Mouse (Mus musculus): ENCODE data around the gene Mrpl38. TPM values are rescaled to one million over a fixed set of nuclear protein-coding genes. Genes with fewer than 3 reads are reported as not detected.

Mrpl38 gene
- polyA plus RNA-seq (2015; fragmentation: Nextera tagmentation; extraction: Ambion mirVana): 94.8 and 102 TPM in 2 replicates

DNA sequence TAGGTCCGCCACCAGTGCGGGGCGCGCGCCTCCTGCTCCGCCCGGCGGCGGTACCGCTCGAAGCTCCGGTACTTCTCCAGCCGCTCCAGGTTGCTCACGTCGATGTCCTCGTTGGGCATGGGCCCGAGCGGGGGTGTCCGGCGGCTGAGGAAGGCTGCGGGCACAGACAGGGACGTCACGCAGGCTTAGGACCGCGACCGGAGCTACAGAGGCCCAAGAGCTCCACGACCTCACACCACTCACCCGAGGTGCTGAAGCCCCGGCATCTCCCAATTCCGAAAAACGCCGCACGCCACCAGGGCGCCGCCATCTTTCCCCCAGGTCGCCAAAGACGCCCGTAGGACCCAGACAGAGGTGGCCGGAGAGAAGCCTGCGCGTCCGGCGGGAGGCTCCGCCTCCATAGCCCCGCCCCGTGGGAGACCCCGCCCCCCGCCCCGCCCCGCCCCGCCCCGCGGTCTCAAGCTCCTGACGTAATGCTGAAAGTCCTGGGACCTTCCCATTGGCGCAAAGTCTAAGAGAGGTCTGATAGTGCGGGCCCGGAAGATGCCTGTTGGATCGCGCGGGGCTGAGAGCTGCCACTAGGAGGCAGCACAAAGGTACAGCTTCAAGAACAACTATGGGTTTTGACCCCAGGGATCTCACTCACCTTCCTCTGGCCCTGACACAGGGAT, at the start of gene Mrpl38:
Mrpl38 (minus strand) TSS at position 401 of the 671 bp plus-strand sequence.
- Histone ChIP-seq H3K9ac (peak within 1 kb of the TSS; percentile 80), H3K4me2 (peak within 1 kb of the TSS; percentile 75), H3K4me1 (peaks cover 10% of the 10 kb centered on the region), H3K36me3 (peaks cover 14% of the 10 kb centered on the region), H3K27me3 (replicated peaks) (no peaks in the 10 kb centered on the region), H3K4me3 (replicated peaks) (peak within 1 kb of the TSS; percentile 97), H3K9me3 (no peaks in the 10 kb centered on the region), H3K27ac (peak within 1 kb of the TSS; percentile 74)
- under 1% methylated on average over 60 of the region's 60 CpGs for WGBS
- peak; percentile 94 for ATAC-seq (ENCODE audit: insufficient read depth, low FRiP score, low read depth)

DNA sequence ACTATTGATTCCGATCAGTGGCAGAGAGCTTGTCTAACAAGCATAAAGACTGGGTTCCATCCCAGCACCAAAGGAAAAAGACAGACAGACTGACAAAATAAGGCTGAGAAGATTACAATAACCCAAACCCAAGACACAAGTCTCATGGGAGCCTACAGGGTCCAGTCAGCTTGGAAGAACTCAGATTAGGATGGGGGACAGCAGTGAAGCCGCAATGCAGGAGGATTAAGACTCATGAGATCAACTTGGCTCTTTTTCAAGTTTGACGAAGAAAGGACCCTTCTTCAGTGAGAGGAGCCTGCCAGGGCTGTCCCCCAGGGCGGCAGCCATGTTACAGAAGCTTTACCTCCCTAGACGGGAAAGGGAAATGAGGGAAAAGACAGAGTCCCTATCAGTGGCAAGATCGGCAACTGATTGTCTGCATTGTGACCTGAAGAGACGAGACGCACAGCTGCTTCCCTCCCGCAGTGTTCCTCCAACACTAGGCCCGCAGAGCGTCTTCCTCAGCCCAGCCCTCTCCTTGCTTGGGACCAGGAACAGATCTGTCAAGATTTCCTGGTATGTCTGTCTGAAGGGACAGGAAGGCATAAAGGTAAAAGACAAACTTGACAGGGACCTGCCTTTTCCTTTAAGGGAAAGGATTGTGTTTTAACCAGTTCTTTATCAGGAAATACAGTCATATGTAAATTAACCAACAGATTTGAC, 48.7 kb upstream of the Mrpl38 start:
- no peak overlapping the region for H3K4me3 ChIP-seq (replicated peaks)
- 62% methylated on average over 11 of the region's 11 CpGs for WGBS
- no peak overlapping the region for H3K4me2 ChIP-seq
- peaks cover 15% of the 10 kb centered on the region; the same call in 1 of the 2 replicates for H3K36me3 ChIP-seq
- no peaks in the 10 kb centered on the region for H3K27me3 ChIP-seq (replicated peaks)
- H3K9ac ChIP-seq: no peak overlapping the region
- no peaks in the 10 kb centered on the region for H3K4me1 ChIP-seq
- no peak for ATAC-seq (ENCODE audit: insufficient read depth, low FRiP score, low read depth)
- no peak overlapping the region for H3K27ac ChIP-seq
- H3K9me3 ChIP-seq: no peaks in the 10 kb centered on the region

DNA sequence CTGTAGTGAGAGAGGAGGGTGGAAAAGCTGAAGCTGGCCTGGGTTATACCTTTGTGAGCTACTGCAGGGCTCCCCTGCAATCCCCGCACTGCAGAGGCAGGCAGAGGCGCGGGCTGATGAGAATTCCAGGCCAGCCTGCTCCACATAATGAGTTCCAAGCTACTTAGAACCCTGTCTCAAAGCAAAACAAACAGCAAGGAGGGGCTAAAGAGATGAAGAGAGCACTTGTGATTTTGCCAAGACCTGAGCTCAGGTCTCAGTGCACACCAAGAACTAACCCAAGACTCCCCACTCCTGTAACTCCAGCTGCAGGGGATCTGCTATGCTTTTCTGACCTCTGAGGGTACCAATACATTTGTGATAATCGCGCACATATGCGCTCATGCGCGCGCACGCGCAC, 47.7 kb upstream of the Mrpl38 start:
- WGBS: 90% methylated on average over 11 of the region's 11 CpGs
- no peaks in the 10 kb centered on the region for H3K9me3 ChIP-seq
- H3K4me2 ChIP-seq: no peak overlapping the region
- H3K9ac ChIP-seq: no peak overlapping the region
- H3K4me3 ChIP-seq (replicated peaks): no peak overlapping the region
- H3K36me3 ChIP-seq: peaks cover 15% of the 10 kb centered on the region; the same call in 1 of the 2 replicates
- no peak overlapping the region for H3K27ac ChIP-seq
- no peaks in the 10 kb centered on the region for H3K27me3 ChIP-seq (replicated peaks)
- no peak for ATAC-seq (ENCODE audit: insufficient read depth, low FRiP score, low read depth)
- H3K4me1 ChIP-seq: no peaks in the 10 kb centered on the region

DNA sequence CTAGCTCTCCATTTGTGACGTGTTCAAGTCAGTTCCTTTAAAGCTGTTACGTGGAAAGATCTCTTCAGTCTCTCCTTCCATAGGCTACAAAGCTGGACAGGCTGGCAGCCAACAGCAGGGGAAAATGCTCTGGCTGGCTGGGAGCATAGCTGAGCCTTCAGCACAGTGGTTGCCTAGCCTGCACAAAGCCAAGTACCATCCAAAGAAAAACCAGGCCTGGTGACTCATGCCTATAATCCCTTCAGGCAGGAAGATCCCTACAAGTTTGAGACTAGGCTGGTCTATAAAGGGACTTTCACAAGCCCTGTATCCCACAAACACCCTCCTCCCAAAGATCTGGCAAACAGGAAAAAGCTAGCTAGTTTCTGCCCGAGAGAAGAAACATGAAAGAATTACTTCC, 47.2 kb upstream of the Mrpl38 start:
- no peak overlapping the region for H3K4me2 ChIP-seq
- no peak for ATAC-seq (ENCODE audit: insufficient read depth, low FRiP score, low read depth)
- no peak overlapping the region for H3K27ac ChIP-seq
- no peaks in the 10 kb centered on the region for H3K4me1 ChIP-seq
- H3K27me3 ChIP-seq (replicated peaks): no peaks in the 10 kb centered on the region
- 80% methylated on average over 3 of the region's 3 CpGs for WGBS
- no peak overlapping the region for H3K9ac ChIP-seq
- H3K36me3 ChIP-seq: peaks cover 12% of the 10 kb centered on the region; the same call in 1 of the 2 replicates
- H3K9me3 ChIP-seq: no peaks in the 10 kb centered on the region
- no peak overlapping the region for H3K4me3 ChIP-seq (replicated peaks)

DNA sequence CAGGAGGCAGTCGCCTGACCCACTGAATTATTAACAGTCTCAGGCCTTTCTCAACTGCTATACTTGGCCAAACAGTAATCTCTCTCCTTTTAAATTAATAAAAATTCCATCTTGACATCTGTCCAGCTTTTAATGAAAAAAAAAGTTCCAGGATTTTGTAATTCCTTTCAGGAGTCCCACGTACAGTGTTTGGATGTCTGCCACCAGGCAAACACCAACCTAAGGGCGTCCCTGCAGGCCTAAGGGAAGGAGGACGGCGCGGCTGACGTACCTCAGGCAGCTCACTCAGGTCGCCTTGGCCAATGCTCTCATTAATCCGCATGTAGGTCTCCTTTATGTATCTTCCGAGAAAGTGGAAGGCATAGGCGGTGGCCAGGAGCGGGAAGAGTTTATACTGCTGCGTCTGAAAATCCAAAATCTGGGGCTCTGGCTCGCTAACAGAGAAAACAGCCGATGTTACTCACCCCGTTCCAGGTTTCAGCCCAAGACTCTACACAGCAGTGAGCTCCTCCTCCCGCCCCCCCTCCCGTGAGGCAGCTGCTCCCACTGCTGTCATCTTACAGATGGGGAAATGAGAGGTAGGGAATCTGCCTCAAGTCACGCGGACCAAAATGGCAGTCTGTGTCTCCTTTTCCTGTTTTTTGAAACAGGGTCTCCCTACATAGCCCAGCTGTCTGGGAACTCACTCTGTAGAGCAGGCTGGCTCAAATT, 39.9 kb upstream of the Mrpl38 start:
- no peak overlapping the region for H3K4me2 ChIP-seq

DNA sequence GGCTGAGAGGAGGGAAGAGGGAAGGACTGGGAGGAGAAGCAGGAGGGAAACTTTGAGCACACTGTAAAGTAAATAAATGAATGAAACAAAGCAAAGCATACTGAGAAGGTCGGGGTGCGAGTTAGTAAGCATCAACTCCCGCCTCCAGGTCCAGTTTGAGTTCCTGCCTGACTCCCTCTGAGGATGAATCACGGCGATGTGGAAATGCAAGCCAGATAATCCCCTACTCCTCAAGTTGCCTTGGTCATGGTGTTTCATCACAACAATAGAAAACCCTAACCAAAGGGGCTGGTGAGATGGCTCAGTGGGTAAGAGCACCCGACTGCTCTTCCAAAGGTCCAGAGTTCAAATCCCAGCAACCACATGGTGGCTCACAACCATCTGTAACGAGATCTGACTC, 37.3 kb upstream of the Mrpl38 start:
- H3K4me3 ChIP-seq (replicated peaks): no peak overlapping the region
- no peaks in the 10 kb centered on the region for H3K4me1 ChIP-seq
- H3K27ac ChIP-seq: no peak overlapping the region
- H3K27me3 ChIP-seq (replicated peaks): no peaks in the 10 kb centered on the region
- H3K4me2 ChIP-seq: no peak overlapping the region
- H3K9me3 ChIP-seq: no peaks in the 10 kb centered on the region
- H3K9ac ChIP-seq: no peak overlapping the region
- ATAC-seq (ENCODE audit: insufficient read depth, low FRiP score, low read depth): no peak
- H3K36me3 ChIP-seq: peaks cover 49% of the 10 kb centered on the region
- WGBS: 76% methylated on average over 7 of the region's 7 CpGs

More for the DNA sequence above, 39.9 kb upstream of the Mrpl38 start:
- Histone ChIP-seq H3K4me3 (replicated peaks) (no peak overlapping the region), H3K9me3 (no peaks in the 10 kb centered on the region), H3K27me3 (replicated peaks) (no peaks in the 10 kb centered on the region), H3K4me1 (no peaks in the 10 kb centered on the region), H3K36me3 (peaks cover 36% of the 10 kb centered on the region), H3K9ac (no peak overlapping the region), H3K27ac (no peak overlapping the region)
- WGBS: 84% methylated on average over 20 of the region's 20 CpGs
- no peak for ATAC-seq (ENCODE audit: insufficient read depth, low FRiP score, low read depth)

DNA sequence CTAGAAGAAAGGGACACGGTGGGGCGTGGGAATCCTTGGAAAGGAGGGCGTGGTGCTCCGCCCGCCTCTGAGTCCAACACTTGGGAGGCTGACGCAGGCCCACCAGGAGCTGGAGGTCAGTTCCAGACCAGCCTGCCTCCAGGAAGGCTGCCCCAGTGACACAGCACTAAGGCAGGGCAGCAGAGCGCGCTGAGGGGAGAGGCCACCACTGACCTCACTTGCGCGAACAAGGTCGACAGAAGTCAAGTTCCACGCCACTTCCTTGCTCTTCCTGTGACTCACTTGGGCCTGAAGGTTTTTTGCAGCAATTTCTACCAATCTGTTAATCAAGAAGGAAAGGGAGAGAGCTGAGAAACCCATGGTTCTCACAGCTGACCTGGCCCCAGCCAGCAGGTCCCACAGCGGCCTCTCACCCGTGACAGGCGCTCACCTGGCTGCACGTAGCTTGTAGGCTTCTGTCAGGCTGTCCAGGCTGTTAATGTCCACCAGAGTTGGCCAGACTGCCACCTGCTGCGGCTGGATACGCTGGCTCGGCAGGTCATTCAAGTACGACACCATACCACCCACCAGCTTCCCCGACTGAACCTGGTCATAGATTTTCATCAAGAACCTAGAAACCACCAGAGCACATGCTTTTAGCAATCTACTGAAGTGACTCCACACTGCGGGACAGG, 36.2 kb upstream of the Mrpl38 start:
- H3K9me3 ChIP-seq: no peaks in the 10 kb centered on the region
- H3K4me1 ChIP-seq: no peaks in the 10 kb centered on the region
- H3K27me3 ChIP-seq (replicated peaks): no peaks in the 10 kb centered on the region
- H3K36me3 ChIP-seq: peaks cover 39% of the 10 kb centered on the region
- H3K9ac ChIP-seq: no peak overlapping the region
- H3K27ac ChIP-seq: no peak overlapping the region
- no peak for ATAC-seq (ENCODE audit: insufficient read depth, low FRiP score, low read depth)
- H3K4me2 ChIP-seq: no peak overlapping the region
- 88% methylated on average over 22 of the region's 22 CpGs for WGBS
- no peak overlapping the region for H3K4me3 ChIP-seq (replicated peaks)

DNA sequence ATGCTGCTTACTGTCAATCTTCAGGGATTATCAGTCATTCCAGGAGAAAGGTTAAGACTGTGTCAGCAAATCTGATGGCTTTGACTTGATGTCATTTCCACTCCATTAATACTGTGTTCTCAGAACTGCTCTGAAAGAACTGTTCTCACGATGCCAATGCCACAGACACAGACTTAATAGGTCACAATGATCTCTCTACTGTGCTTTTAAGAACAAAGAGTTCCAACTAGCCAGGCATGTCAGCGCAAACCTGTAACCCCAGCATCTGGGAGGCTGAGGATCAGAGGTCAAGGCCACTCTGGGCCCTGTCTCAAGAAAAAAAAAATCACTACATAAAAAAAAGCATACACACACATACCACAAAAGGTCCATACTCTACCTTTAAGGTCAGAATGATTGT, 33.3 kb upstream of the Mrpl38 start:
- no peak overlapping the region for H3K27ac ChIP-seq
- no peak overlapping the region for H3K4me3 ChIP-seq (replicated peaks)
- no peak for ATAC-seq (ENCODE audit: insufficient read depth, low FRiP score, low read depth)
- no peak overlapping the region for H3K4me2 ChIP-seq
- H3K27me3 ChIP-seq (replicated peaks): no peaks in the 10 kb centered on the region
- peaks cover 19% of the 10 kb centered on the region for H3K36me3 ChIP-seq
- WGBS: 86% methylated on average over 2 of the region's 2 CpGs
- peaks cover 5% of the 10 kb centered on the region; the same call in 1 of the 2 replicates for H3K4me1 ChIP-seq
- H3K9ac ChIP-seq: no peak overlapping the region
- H3K9me3 ChIP-seq: no peaks in the 10 kb centered on the region

DNA sequence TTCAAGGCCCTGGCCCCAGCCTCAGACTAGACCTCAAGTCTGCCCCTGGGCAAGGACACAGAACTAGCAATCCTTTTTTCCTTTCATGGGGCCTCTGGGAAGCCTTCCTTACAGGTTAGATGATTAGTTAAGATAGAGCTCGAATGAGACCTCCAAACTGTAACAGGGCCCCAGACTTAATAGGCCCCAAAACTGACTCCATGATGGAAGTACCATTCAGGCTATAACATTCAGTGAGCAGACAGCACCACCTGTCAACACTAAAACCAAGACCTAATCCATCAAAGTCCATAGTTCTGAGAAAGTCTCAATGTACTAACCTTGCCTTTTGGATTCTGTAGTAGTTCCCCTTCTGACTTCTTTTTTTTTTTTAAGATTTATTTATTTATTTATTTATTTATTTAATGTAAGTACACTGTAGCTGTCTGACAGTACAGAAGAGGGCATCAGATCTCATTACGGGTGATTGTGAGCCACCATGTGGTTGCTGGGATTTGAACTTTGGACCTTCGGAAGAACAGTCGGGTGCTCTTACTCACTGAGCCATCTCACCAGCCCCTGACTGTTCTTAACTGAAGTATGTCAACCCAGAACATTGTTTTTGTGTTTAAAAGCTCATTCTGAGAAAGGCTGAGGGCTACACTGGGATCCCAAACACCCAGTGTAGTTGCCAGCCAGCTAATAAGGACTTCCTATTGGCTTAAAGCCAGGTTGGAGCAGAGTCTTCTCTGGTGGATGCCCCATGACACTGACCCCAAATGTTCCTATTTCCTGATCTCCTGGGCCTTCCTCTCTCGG, 31.5 kb upstream of the Mrpl38 start:
- no peak overlapping the region for H3K27ac ChIP-seq

DNA sequence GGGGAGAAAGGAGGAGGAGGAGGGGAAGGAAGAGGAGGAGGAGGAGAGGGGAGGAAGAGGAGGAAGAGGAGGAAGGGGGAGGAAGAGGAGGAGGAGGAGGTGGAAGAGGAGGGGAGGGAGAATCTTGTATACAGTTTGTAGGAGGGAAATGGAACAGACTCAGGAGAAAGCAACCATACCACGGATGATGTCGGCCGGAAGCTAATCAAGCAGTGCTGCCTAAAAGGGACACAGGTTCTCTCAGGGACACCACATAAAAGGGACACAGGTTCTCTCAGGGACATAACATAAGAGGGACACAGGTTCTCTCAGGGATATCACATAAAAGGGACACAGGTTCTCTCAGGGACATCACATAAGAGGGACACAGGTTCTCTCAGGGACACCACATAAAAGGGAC, 30.5 kb upstream of the Mrpl38 start:
- Histone ChIP-seq H3K4me3 (replicated peaks) (no peak overlapping the region), H3K27ac (no peak overlapping the region), H3K27me3 (replicated peaks) (no peaks in the 10 kb centered on the region), H3K4me1 (peaks cover 11% of the 10 kb centered on the region; the same call in 1 of the 2 replicates), H3K4me2 (no peak overlapping the region), H3K9me3 (no peaks in the 10 kb centered on the region), H3K36me3 (peaks cover 21% of the 10 kb centered on the region), H3K9ac (no peak overlapping the region)
- no peak for ATAC-seq (ENCODE audit: insufficient read depth, low FRiP score, low read depth)
- WGBS: 86% methylated on average over 3 of the region's 3 CpGs

More for the DNA sequence above, 31.5 kb upstream of the Mrpl38 start:
- no peak overlapping the region for H3K4me3 ChIP-seq (replicated peaks)
- H3K4me1 ChIP-seq: peaks cover 11% of the 10 kb centered on the region; the same call in 1 of the 2 replicates
- 77% methylated on average over 5 of the region's 5 CpGs for WGBS
- peaks cover 20% of the 10 kb centered on the region for H3K36me3 ChIP-seq
- no peak overlapping the region for H3K4me2 ChIP-seq
- no peaks in the 10 kb centered on the region for H3K9me3 ChIP-seq
- ATAC-seq (ENCODE audit: insufficient read depth, low FRiP score, low read depth): no peak
- H3K27me3 ChIP-seq (replicated peaks): no peaks in the 10 kb centered on the region
- H3K9ac ChIP-seq: no peak overlapping the region

DNA sequence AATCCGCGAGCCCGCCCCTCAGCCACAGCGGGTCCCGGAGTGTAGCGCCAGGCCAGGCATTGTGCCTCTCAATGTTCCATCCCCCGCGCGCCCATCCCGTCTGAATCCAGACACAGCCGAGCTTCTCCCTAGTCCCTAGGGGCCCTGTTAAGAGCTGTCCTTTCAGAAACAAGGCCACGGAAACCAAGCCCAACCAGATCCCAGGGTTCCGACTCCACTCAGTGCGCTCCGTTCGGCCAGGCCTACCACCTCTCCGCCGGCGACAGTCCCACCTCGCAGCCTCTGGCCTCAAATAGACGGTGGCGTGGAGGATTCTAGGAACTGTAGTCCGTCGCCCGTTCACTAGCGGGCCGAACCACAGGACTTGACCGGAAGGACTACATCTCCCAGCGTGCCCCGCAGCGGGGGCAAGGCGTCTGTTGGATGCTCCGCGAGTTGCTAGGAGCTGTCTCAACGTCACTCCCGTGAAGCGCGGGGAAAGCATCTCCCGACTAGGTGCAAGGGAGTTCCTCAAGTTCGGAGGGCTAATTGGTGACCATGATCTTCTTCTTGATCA, 29.3 kb upstream of the Mrpl38 start, which contains the start of gene Fbf1:
Fbf1 (minus strand) TSS at position 283 of the 556 bp plus-strand sequence.
- Histone ChIP-seq H3K9me3 (no peaks in the 10 kb centered on the region), H3K4me3 (replicated peaks) (peak within 1 kb of the TSS; percentile 67), H3K4me1 (peaks cover 11% of the 10 kb centered on the region; the same call in 1 of the 2 replicates), H3K27ac (peak within 1 kb of the TSS; percentile 94), H3K36me3 (peaks cover 10% of the 10 kb centered on the region; the same call in 1 of the 2 replicates), H3K9ac (peak within 1 kb of the TSS; percentile 63), H3K27me3 (replicated peaks) (no peaks in the 10 kb centered on the region), H3K4me2 (peak within 1 kb of the TSS; percentile 83)
- ATAC-seq (ENCODE audit: insufficient read depth, low FRiP score, low read depth): peak; percentile 96
- WGBS: under 1% methylated on average over 40 of the region's 40 CpGs
